Comparison of ENCODE assay signal across 22 mouse cellular contexts in the genomic region with DNA sequence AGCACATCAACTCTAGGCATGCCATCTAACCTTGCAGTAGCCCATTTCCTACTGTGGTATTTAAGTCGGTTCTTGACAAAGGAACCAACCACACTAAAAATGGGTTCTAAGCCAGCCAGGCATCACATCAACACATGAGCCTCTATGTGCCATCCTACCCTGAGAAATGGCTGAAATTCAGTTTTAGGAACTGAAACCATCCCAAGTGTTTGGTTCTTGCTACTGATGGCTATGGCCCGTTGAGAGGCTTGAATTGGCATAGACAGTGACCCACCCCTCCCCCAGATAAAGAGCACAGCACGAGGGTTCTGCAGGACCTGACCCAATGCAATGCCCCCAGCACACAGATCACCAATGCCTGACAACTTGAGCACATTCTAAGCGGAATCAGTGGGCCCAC. TPM values are rescaled to one million over a fixed set of nuclear protein-coding genes. Genes with fewer than 3 reads are reported as not detected.
A peak's percentile ranks its signal among the peaks of the same experiment; 100 is the strongest.
DNase-seq lines count a peak whose midpoint lies in the region; ATAC-seq lines count a peak whose summit lies in the region.
"Had no signal": no experiment of that assay in that cellular context is flagged by ENCODE, and none has a peak within 500 bp of the region (broad histone marks: within the 10 kb centered on the region; RNA-seq: fewer than 3 reads in every experiment).

No protein-coding gene starts in this region.

- 0 out of 2 replicates have a peak, but pooled peaks have one; percentile 51 for ATAC-seq in megakaryocyte, adult 5-6 weeks (ENCODE audit: poor library complexity, severe bottlenecking)
- no peak for ATAC-seq in erythroblast, adult 5-6 weeks (replicated peaks; ENCODE audit: low FRiP score, poor library complexity, severe bottlenecking)
- ATAC-seq: activated CD4-positive, CD25-positive, alpha-beta regulatory T cell, adult 4 months; CD4-positive, CD25-positive, alpha-beta regulatory T cell, adult 4 months; forebrain, embryonic 13.5 days; forebrain, embryonic 16.5 days; hindbrain, embryonic 16.5 days; intestine, embryonic 15.5 days had no signal

- H3K36me3 ChIP-seq in splenic B cell, adult 2 months (ENCODE audit: control insufficient read depth, insufficient read depth, low read length, poor library complexity, severe bottlenecking): no peaks in the 10 kb centered on the region; the same call in 1 of the 2 replicates
- H3K36me3 ChIP-seq: intestine, embryonic 15.5 days had no signal

- DNase-seq in spleen, postnatal 36 days (ENCODE audit: low spot score in 2 of 2): peak; percentile 22 to 28
- no peak for DNase-seq in spleen, postnatal 10 days (ENCODE audit: low spot score in 2 of 2)
- DNase-seq in splenic B cell, adult 2 months (ENCODE audit: low read depth, low spot score): peak; percentile 43
- no peak for DNase-seq in adrenal gland, postnatal 10 days
- DNase-seq: adrenal gland, adult 8-10 months; adrenal gland, postnatal 36 days; cerebellum, adult 18-20 months; cerebellum, adult 9-10 months; cerebellum, postnatal 14 days; embryo, embryonic 11 days; gastrocnemius, postnatal 10 days; gastrocnemius, postnatal 36 days; heart, adult 11 months had no signal

- H3K27me3 ChIP-seq in splenic B cell, adult 2 months (ENCODE audit: control insufficient read depth, insufficient read depth, low read length, poor library complexity, severe bottlenecking): no peaks in the 10 kb centered on the region
- H3K27me3 ChIP-seq: embryonic facial prominence, embryonic 13.5 days; intestine, embryonic 15.5 days had no signal

RNA-seq across cellular contexts. Expression of a gene that starts 36.4 kb away (rescaled TPM):
- 40.2 and 41.0 TPM in 2 replicates for total RNA-seq in megakaryocyte, adult 5-6 weeks (2015)
- 58.0 and 58.1 TPM in 2 replicates for total RNA-seq in megakaryocyte, adult 5-6 weeks (2017)
- 10 to 100 TPM; 33.8 to 37.1 TPM for total RNA-seq in adrenal gland, postnatal 10 days (2021)
- total RNA-seq in erythroblast, adult 5-6 weeks (2015; ENCODE audit: low replicate concordance): 8.5 and 27.4 TPM in 2 replicates
- 6.0 and 26.9 TPM in 2 replicates for total RNA-seq in erythroblast, adult 5-6 weeks (2017; ENCODE audit: low replicate concordance)

Comparison
In these comparisons a context has a peak if more than half of its experiments do, and no peak if none do; other contexts are left out.
1. DNase-seq: peak in spleen, postnatal 36 days (2 of 2) and splenic B cell, adult 2 months (single experiment); none in spleen, postnatal 10 days (0 of 2) and adrenal gland, postnatal 10 days (single experiment).